Mouse (Mus musculus) myocyte (in vitro differentiated cells): Measurements from ENCODE around the gene Srpr. TPM values are rescaled to one million over a fixed set of nuclear protein-coding genes. Genes with fewer than 3 reads are reported as not detected.

Source experiments
- H3K27me3 ChIP-seq: one replicate; pipeline ENCODE4 v1.6.1; 2011; ENCODE audit not compliant: control insufficient read depth, insufficient read depth, insufficient read length
- H3K36me3 ChIP-seq: one replicate; pipeline ENCODE4 v1.6.1; 2011; ENCODE audit not compliant: control insufficient read depth, insufficient read depth
- H3K4me2 ChIP-seq: one replicate; pipeline ENCODE4 v1.6.1; 2011; ENCODE audit warnings: low read depth, control low read depth
- H3K4me3 ChIP-seq: one replicate; pipeline ENCODE4 v1.5.1; 2011; ENCODE audit warnings: mild to moderate bottlenecking, control low read depth, moderate library complexity
- H3K79me2 ChIP-seq: one replicate; pipeline ENCODE4 v1.6.1; 2011; ENCODE audit not compliant: control insufficient read depth, insufficient read depth
- H3ac ChIP-seq: one replicate; pipeline ENCODE4 v1.6.1; 2011; ENCODE audit not compliant: control insufficient read depth, insufficient read length
- CEBPB ChIP-seq: IDR thresholded peaks from 2 replicates; pipeline ENCODE4 v1.6.1; 2011; ENCODE audit warnings: mild to moderate bottlenecking, moderate library complexity; ENCODE audit not compliant: poor library complexity, insufficient read depth, severe bottlenecking
- E2F4 ChIP-seq: IDR thresholded peaks from one replicate; pipeline ENCODE4 v1.6.1; 2011; ENCODE audit warnings: mild to moderate bottlenecking, control low read depth, moderate library complexity; ENCODE audit not compliant: insufficient read depth
- MAX ChIP-seq: IDR thresholded peaks from one replicate; pipeline ENCODE4 v1.6.1; 2011; ENCODE audit warnings: low read depth, mild to moderate bottlenecking, control low read depth
- MYOD1 ChIP-seq, 3 experiments: IDR thresholded peaks; one replicate each; pipeline ENCODE4 v1.6.1; 2011; ENCODE audit warnings: control low read depth in 2 of 3, low read depth in 2 of 3, mild to moderate bottlenecking in 2 of 3, moderate library complexity in 1 of 3; ENCODE audit not compliant: insufficient read length in 2 of 3, control insufficient read depth in 1 of 3
- MYOG ChIP-seq, 3 experiments: IDR thresholded peaks; one replicate each; pipeline ENCODE4 v1.6.1; 2011; ENCODE audit warnings: control low read depth in 2 of 3, low read depth in 2 of 3, mild to moderate bottlenecking in 2 of 3; ENCODE audit not compliant: insufficient read length in 2 of 3, control insufficient read depth in 1 of 3, insufficient read depth in 1 of 3
- POLR2A ChIP-seq: IDR thresholded peaks from one replicate; pipeline ENCODE4 v1.6.1; 2011; ENCODE audit warnings: low read depth, mild to moderate bottlenecking, control low read depth, moderate library complexity; ENCODE audit not compliant: insufficient read length
- POLR2AphosphoS2 ChIP-seq: IDR thresholded peaks from one replicate; pipeline ENCODE4 v1.6.1; 2011; ENCODE audit warnings: low read depth, control low read depth; ENCODE audit not compliant: insufficient read length
- REST ChIP-seq: IDR thresholded peaks from one replicate; pipeline ENCODE4 v1.6.1; 2011; ENCODE audit warnings: mild to moderate bottlenecking, control low read depth, moderate library complexity; ENCODE audit not compliant: insufficient read depth, insufficient read length
- SRF ChIP-seq: IDR thresholded peaks from one replicate; pipeline ENCODE4 v1.6.1; 2011; ENCODE audit warnings: low read depth; ENCODE audit not compliant: control insufficient read depth, insufficient read length
- TCF12 ChIP-seq: IDR thresholded peaks from one replicate; pipeline ENCODE4 v1.6.1; 2011; ENCODE audit warnings: mild to moderate bottlenecking, control low read depth; ENCODE audit not compliant: poor library complexity, insufficient read depth, severe bottlenecking
- TCF3 ChIP-seq: IDR thresholded peaks from one replicate; pipeline ENCODE4 v1.6.1; 2011; ENCODE audit warnings: low read depth, control low read depth; ENCODE audit not compliant: insufficient read length
- USF1 ChIP-seq: IDR thresholded peaks from one replicate; pipeline ENCODE4 v1.6.1; 2011; ENCODE audit warnings: low read depth, mild to moderate bottlenecking, control low read depth, moderate library complexity
- polyA plus RNA-seq: library from polyadenylated mRNA; unstranded; fragments of >200 nt; fragmentation: generic; extraction: Trizol; gene quantifications from one replicate; pipeline ENCODE4 v1.2.1, GENCODE M21; 2012; ENCODE audit warnings: missing spikeins

Srpr gene
- polyA plus RNA-seq, 1 experiment = 103 TPM

- peak within 1 kb of the TSS; percentile 98 for H3K4me2 ChIP-seq
- peaks cover 8% of the 10 kb centered on the region for H3K79me2 ChIP-seq
- peak within 1 kb of the TSS; percentile 68 for H3K4me3 ChIP-seq
- peak within 1 kb of the TSS; percentile 3 for H3ac ChIP-seq
- H3K27me3 ChIP-seq = no peaks in the 10 kb centered on the region
- peaks cover 5% of the 10 kb centered on the region for H3K36me3 ChIP-seq
- TF ChIP-seq USF1 (peak; percentile 26), TCF3 (no peak), REST (no peak), POLR2AphosphoS2 (peak; percentile 66), POLR2A (peak; percentile 70), TCF12 (no peak), MYOG (IDR thresholded peaks at IDR 0.05; ENCODE audit: control insufficient read depth in 1 of 3, insufficient read depth in 1 of 3, insufficient read length in 2 of 3, low read depth in 2 of 3) (peak in 1 of 3 experiments; percentile 29), MYOD1 (IDR thresholded peaks at IDR 0.05; ENCODE audit: control insufficient read depth in 1 of 3, insufficient read length in 2 of 3, low read depth in 2 of 3) (peak in 1 of 3 experiments; percentile 22), MAX (no peak), E2F4 (peak; percentile 20), SRF (no peak), CEBPB (no peak)
These were observed 24.5 kb upstream of the Srpr start, which contains the start of gene Dcps for GRCm38 (mm10) chr9:35175251-35176123. Dcps (minus strand) TSS chr9:35176061.

DNA sequence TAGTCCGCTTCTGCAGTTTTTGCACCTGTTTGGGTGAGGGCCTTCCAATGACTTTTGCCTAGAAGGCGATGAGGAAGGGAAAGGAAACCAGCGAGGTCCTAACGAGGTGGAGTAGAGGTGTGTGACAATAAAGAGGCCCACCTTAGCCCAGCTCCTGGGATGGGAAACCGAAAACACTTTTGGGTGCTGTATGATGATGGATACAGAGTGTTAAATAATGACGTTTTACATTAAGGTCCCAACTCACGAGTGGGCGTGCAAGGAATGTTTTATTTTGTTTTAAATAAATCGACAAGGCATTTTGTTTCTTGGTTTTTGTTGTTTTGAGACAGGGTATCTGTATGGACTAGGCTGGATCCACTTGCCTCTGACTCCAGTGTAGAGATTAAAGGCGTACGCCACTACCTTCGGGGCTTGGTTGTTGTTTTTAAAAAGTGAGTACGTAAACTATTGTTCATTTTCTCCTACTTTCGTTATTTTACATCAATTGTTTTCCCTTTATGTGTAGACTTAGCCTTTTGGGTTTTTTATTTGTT is 23.8 kb upstream of the Srpr start:
- Histone ChIP-seq H3K4me3 (peak overlapping the region; percentile 68), H3ac (peak overlapping the region; percentile 3), H3K27me3 (no peaks in the 10 kb centered on the region), H3K4me2 (peak overlapping the region; percentile 80), H3K36me3 (no peaks in the 10 kb centered on the region), H3K79me2 (peaks cover 8% of the 10 kb centered on the region)
- TF ChIP-seq MYOG (IDR thresholded peaks at IDR 0.05; ENCODE audit: control insufficient read depth in 1 of 3, insufficient read depth in 1 of 3, insufficient read length in 2 of 3, low read depth in 2 of 3) (no peak), MYOD1 (IDR thresholded peaks at IDR 0.05; ENCODE audit: control insufficient read depth in 1 of 3, insufficient read length in 2 of 3, low read depth in 2 of 3) (peak in 1 of 3 experiments; percentile 26)

GRCm38 (mm10) chr9:35182832-35183231 is 17.1 kb upstream of the Srpr start:
- no peak overlapping the region for H3K4me2 ChIP-seq
- H3K4me3 ChIP-seq = no peak overlapping the region
- H3K79me2 ChIP-seq = no peaks in the 10 kb centered on the region
- H3K36me3 ChIP-seq = no peaks in the 10 kb centered on the region
- H3ac ChIP-seq = no peak overlapping the region
- no peaks in the 10 kb centered on the region for H3K27me3 ChIP-seq
- TF ChIP-seq E2F4 (no peak), MYOD1 (IDR thresholded peaks at IDR 0.05; ENCODE audit: control insufficient read depth in 1 of 3, insufficient read length in 2 of 3, low read depth in 2 of 3) (no peak), REST (no peak), POLR2AphosphoS2 (no peak), MAX (no peak), SRF (no peak), POLR2A (no peak), TCF3 (no peak), USF1 (no peak), CEBPB (no peak), TCF12 (no peak), MYOG (IDR thresholded peaks at IDR 0.05; ENCODE audit: control insufficient read depth in 1 of 3, insufficient read depth in 1 of 3, insufficient read length in 2 of 3, low read depth in 2 of 3) (no peak)

GRCm38 (mm10) chr9:35183359-35183758 is 16.6 kb upstream of the Srpr start:
- Histone ChIP-seq H3K36me3 (no peaks in the 10 kb centered on the region), H3K4me3 (no peak overlapping the region), H3K4me2 (no peak overlapping the region), H3ac (no peak overlapping the region), H3K79me2 (no peaks in the 10 kb centered on the region), H3K27me3 (no peaks in the 10 kb centered on the region)
- TF ChIP-seq CEBPB (no peak), MYOD1 (IDR thresholded peaks at IDR 0.05; ENCODE audit: control insufficient read depth in 1 of 3, insufficient read length in 2 of 3, low read depth in 2 of 3) (no peak)

DNA sequence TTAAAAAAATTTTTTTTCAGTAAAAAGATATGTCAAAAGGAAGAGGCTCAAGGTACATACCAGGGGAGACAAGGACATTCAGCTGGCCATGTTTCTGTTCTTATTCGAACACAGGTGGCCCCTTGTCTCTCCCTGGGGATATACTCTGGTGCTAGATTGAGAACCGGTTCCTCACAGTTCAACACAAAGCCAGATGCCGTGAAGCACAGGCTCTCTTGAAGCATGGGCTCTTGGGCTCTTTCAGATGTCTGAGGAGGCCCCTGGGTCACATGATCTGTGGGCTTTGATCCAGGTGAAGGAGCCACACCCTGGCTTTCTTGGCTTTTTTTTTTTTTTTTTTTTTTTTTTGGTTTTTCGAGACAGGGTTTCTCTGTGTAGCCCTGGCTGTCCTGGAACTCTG is 13.5 kb upstream of the Srpr start:
- Histone ChIP-seq H3K79me2 (no peaks in the 10 kb centered on the region), H3K36me3 (no peaks in the 10 kb centered on the region), H3K4me3 (no peak overlapping the region), H3ac (no peak overlapping the region), H3K4me2 (no peak overlapping the region), H3K27me3 (no peaks in the 10 kb centered on the region)
- TF ChIP-seq POLR2AphosphoS2 = no peak
- no peak for TF ChIP-seq CEBPB
- no peak for TF ChIP-seq MYOG (IDR thresholded peaks at IDR 0.05; ENCODE audit: control insufficient read depth in 1 of 3, insufficient read depth in 1 of 3, insufficient read length in 2 of 3, low read depth in 2 of 3)
- TF ChIP-seq TCF12 = no peak
- no peak for TF ChIP-seq MAX
- TF ChIP-seq SRF = no peak
- no peak for TF ChIP-seq USF1
- TF ChIP-seq MYOD1 (IDR thresholded peaks at IDR 0.05; ENCODE audit: control insufficient read depth in 1 of 3, insufficient read length in 2 of 3, low read depth in 2 of 3) = no peak
- TF ChIP-seq POLR2A = no peak
- TF ChIP-seq E2F4 = no peak
- TF ChIP-seq TCF3 = no peak
- no peak for TF ChIP-seq REST
